Mouse (Mus musculus) heart, embryonic 13.5 days (tissue): ENCODE measurements around the gene Bbc3. TPM values are rescaled to one million over a fixed set of nuclear protein-coding genes. Genes with fewer than 3 reads are reported as not detected.

Experiments used
- ATAC-seq: fragments of 200-750 bp; cut with Nextera tagmentation; 2 replicates; pipeline ENCODE4 v1.8.0; 2017; ENCODE audit warnings: moderate TSS enrichment; ENCODE audit not compliant: insufficient number of reproducible peaks, low FRiP score, low TSS enrichment; ENCODE audit errors: extremely low read depth
- H3K27ac ChIP-seq: fragments of 300-500 bp; sonication (generic); replicated peaks from 2 replicates; pipeline ENCODE4 v1.5.1; 2015; ENCODE audit warnings: moderate library complexity, mild to moderate bottlenecking, inconsistent platforms
- H3K27me3 ChIP-seq: fragments of 300-500 bp; sonication (generic); replicated peaks from 2 replicates; pipeline ENCODE4 v1.6.1; 2015; ENCODE audit warnings: mild to moderate bottlenecking, inconsistent platforms
- H3K36me3 ChIP-seq: fragments of 300-500 bp; sonication (generic); 2 replicates; pipeline ENCODE4 v1.6.1; 2015; ENCODE audit warnings: mild to moderate bottlenecking, inconsistent platforms
- H3K4me1 ChIP-seq: fragments of 300-500 bp; sonication (generic); 2 replicates; pipeline ENCODE4 v1.6.1; 2015; ENCODE audit warnings: inconsistent platforms
- H3K4me2 ChIP-seq: fragments of 300-500 bp; sonication (generic); 2 replicates; pipeline ENCODE4 v1.6.1; 2015; ENCODE audit warnings: inconsistent platforms, mild to moderate bottlenecking, moderate library complexity
- H3K4me3 ChIP-seq: fragments of 300-500 bp; sonication (generic); 2 replicates; pipeline ENCODE4 v1.5.1; 2015; ENCODE audit warnings: moderate library complexity, mild to moderate bottlenecking, inconsistent platforms
- H3K9ac ChIP-seq: fragments of 300-500 bp; sonication (generic); 2 replicates; pipeline ENCODE4 v1.6.1; 2015; ENCODE audit warnings: inconsistent platforms, mild to moderate bottlenecking, moderate library complexity
- H3K9me3 ChIP-seq: fragments of 300-500 bp; sonication (generic); 2 replicates; pipeline ENCODE4 v1.6.1; 2016; ENCODE audit warnings: inconsistent platforms
- WGBS: fragments of 180-500 bp; shearing (Covaris S2); methylation state at CpG from one replicate; pipeline ENCODE4 v1.1.7; 2015; ENCODE audit warnings: mixed read lengths; 5-methylcytosine and 5-hydroxymethylcytosine counted together
- polyA plus RNA-seq: library from polyadenylated mRNA; unstranded; fragments of >200 nt; fragmentation: Nextera tagmentation; extraction: Ambion mirVana; gene quantifications from 2 replicates; pipeline ENCODE4 v1.2.1, GENCODE M21; 2015

The Bbc3 gene
- polyA plus RNA-seq, 1 experiment from 2014 or later = 8.8 TPM

DNA sequence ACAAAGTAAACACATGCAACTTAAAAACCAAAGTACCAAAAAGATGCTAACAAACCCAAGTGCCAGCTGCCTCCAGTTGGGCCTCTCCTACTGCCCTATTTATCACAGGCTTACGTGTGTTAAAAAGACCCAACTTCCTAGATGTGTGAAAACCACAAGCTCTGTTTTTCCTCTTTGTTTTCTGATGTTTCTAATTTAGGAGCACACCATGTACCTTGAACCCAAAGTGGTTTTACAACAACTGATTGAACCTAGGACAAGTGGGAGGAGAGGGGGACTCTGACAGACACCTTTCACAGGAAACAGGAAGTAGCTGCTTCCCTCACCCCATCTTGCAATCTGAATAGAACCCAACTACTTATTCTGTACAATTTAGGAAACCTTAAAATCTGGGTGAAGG is 56.1 kb downstream of the Bbc3 start:
- Histone ChIP-seq H3K4me2 (no peak overlapping the region), H3K4me1 (peaks cover 29% of the 10 kb centered on the region), H3K9ac (peak overlapping the region; percentile 5; the same call in 1 of the 2 replicates), H3K27me3 (no peaks in the 10 kb centered on the region), H3K27ac (peak overlapping the region; percentile 56; the same call in 1 of the 2 replicates), H3K4me3 (no peak overlapping the region), H3K9me3 (no peaks in the 10 kb centered on the region), H3K36me3 (peaks cover 86% of the 10 kb centered on the region)
- 57% methylated on average over 1 of the region's 1 CpGs for WGBS
- no peak for ATAC-seq

DNA sequence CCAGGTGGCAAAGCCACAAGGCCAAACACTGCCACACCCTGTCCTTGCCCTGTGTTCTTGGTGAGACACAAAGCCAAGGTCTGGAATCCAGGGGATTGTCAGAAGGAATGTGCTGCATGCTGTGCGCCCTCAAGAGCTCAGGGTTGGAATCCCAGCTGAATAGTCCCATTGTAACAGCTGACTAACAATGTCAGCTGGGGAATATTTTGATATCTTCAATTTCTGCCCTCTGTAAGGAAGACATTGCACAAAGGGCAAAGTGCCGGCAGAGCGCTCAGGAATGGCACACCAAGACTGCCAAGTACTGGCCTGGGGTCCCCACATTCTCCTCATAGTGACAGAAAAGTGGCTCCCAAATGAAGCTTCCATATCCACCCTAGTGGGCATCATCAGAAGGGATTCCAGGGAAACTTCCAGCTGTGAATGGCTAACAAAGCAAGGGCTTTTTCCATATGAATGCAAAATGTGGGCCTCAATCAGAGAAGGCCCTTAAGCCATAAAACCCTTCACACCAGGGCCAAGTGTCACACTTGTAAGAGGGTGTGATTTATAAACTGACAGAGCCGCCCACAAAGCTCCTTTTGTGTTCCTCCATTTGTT is 56.8 kb downstream of the Bbc3 start:
- Histone ChIP-seq H3K27ac (peak overlapping the region; percentile 56), H3K27me3 (no peaks in the 10 kb centered on the region), H3K9me3 (no peaks in the 10 kb centered on the region), H3K4me2 (no peak overlapping the region), H3K36me3 (peaks cover 93% of the 10 kb centered on the region), H3K4me3 (no peak overlapping the region), H3K4me1 (peaks cover 29% of the 10 kb centered on the region), H3K9ac (no peak overlapping the region)
- WGBS = 60% methylated on average over 4 of the region's 4 CpGs
- ATAC-seq = no peak

DNA sequence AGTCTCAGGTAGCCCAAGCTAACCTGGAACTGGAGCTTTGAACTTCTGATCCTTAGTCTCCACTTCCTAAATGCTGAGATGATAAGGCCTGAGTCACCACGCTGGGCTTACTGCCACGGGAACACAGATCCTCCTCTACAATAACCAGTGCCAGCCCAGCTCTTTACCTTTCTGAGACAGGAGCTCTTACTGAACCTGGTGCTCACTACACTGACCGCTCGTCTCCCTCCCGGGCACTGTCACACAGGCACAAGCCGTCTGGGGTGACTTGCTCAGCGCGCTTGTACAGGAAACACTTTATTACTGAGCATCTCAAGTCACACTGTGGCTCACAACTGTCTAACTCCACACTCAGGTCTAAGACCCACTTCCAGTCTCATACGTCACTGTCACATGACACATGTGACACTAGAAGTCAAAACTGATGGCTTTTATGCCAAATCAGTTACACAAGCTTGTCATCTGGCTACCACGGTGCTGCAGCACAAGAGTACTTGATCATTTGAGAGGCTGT is 58.0 kb downstream of the Bbc3 start:
- Histone ChIP-seq H3K9ac (peak overlapping the region; percentile 30; the same call in 1 of the 2 replicates), H3K4me2 (no peak overlapping the region), H3K36me3 (peaks cover 99% of the 10 kb centered on the region), H3K9me3 (no peaks in the 10 kb centered on the region), H3K4me3 (no peak overlapping the region), H3K4me1 (peaks cover 29% of the 10 kb centered on the region), H3K27ac (peak overlapping the region; percentile 56; the same call in 1 of the 2 replicates), H3K27me3 (no peaks in the 10 kb centered on the region)
- no peak for ATAC-seq
- WGBS = 70% methylated on average over 10 of the region's 10 CpGs

DNA sequence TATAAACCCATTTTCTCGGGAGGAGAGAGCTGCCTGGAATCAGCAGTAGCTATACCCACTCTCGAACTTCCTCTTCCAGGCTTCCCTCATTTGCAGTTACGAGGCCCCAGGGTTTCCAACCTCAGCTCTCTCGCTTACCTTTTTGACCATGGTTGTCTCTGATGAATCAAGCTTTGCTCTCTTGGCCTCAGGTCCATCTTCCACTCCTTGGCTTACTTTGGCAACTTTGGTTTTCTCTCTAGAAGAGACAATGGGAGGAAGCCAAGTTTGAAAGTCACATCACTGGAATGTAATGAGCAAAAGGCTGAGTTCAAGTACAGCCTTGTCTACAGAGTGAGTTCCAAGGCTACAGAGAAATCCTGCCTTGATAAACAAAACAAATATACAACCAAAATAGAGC is 58.5 kb downstream of the Bbc3 start:
- Histone ChIP-seq H3K36me3 (peaks cover 98% of the 10 kb centered on the region), H3K9me3 (no peaks in the 10 kb centered on the region), H3K27ac (no peak overlapping the region), H3K27me3 (no peaks in the 10 kb centered on the region), H3K4me3 (no peak overlapping the region), H3K4me2 (no peak overlapping the region), H3K9ac (no peak overlapping the region), H3K4me1 (peaks cover 29% of the 10 kb centered on the region)
- no peak for ATAC-seq
- 87% methylated on average over 4 of the region's 4 CpGs for WGBS

Other genes with a start within 250 kb of the Bbc3 start
- gene Zfp541, start 246.6 kb upstream of the Bbc3 start, polyA plus RNA-seq = 0.05 TPM in 1 of 2 replicates, not detected in the other
- gene Napa, start 209.9 kb upstream of the Bbc3 start, polyA plus RNA-seq = 150 and 157 TPM in 2 replicates
- gene Kptn, start 188.5 kb upstream of the Bbc3 start, polyA plus RNA-seq = 31.8 and 35.0 TPM in 2 replicates
- gene Slc8a2, start 178.6 kb upstream of the Bbc3 start, polyA plus RNA-seq = 0.05 and 0.20 TPM in 2 replicates
- 17.1 and 19.4 TPM in 2 replicates for gene Meis3, start 133.3 kb upstream of the Bbc3 start, polyA plus RNA-seq
- 10.5 and 11.0 TPM in 2 replicates for gene Dhx34, start 86.4 kb upstream of the Bbc3 start, polyA plus RNA-seq
- 0.76 and 0.78 TPM in 2 replicates for gene C5ar2, start 64.2 kb upstream of the Bbc3 start, polyA plus RNA-seq
- gene C5ar1, start 48.9 kb upstream of the Bbc3 start, polyA plus RNA-seq = 1.5 and 2.2 TPM in 2 replicates
- gene Inafm1, start 34.8 kb upstream of the Bbc3 start, polyA plus RNA-seq = 10.7 TPM in 2 replicates
- 14.3 and 16.5 TPM in 2 replicates for gene Ccdc9, start 21.6 kb upstream of the Bbc3 start, polyA plus RNA-seq
- gene Sae1, start 79.4 kb downstream of the Bbc3 start, polyA plus RNA-seq = 210 and 223 TPM in 2 replicates
- 8.2 and 8.7 TPM in 2 replicates for gene Zc3h4, start 92.5 kb downstream of the Bbc3 start, polyA plus RNA-seq
- 73.2 and 79.2 TPM in 2 replicates for gene Tmem160, start 144.4 kb downstream of the Bbc3 start, polyA plus RNA-seq
- 0.36 and 0.37 TPM in 2 replicates for gene Npas1, start 169.3 kb downstream of the Bbc3 start, polyA plus RNA-seq